Mouse (Mus musculus): ENCODE results near the gene Pla2g6. TPM values are rescaled to one million over a fixed set of nuclear protein-coding genes. Genes with fewer than 3 reads are reported as not detected.

Gene Pla2g6
- total RNA-seq, 2 experiments from 2014 or later, result 12.4 to 26.7 TPM

DNA sequence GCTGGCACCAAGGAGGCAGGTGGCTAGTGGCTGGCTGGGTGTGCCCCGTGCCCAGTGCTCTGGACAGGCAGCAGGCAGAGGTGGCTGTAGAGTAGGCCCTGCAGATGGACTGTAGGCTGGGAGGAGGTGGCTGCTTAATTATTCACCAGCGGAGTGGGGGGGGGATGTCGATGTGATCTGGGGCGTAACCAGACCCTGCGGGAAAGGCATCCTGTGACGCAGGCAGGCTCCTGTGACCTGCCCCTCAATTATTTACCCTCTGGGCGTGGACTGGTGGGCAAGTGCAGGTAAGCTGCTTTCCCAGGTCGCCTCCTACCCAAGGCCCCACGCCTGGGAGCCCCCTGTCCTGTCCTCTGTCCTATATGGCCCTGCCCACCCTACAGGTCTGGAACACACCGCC, 42.8 kb downstream of the Pla2g6 start, which contains the start of gene Baiap2l2:
Baiap2l2 (minus strand) TSS at position 139 of the 400 bp plus-strand sequence.
- no peak for ATAC-seq (replicated peaks; ENCODE audit: low FRiP score, low TSS enrichment, poor library complexity, severe bottlenecking)

DNA sequence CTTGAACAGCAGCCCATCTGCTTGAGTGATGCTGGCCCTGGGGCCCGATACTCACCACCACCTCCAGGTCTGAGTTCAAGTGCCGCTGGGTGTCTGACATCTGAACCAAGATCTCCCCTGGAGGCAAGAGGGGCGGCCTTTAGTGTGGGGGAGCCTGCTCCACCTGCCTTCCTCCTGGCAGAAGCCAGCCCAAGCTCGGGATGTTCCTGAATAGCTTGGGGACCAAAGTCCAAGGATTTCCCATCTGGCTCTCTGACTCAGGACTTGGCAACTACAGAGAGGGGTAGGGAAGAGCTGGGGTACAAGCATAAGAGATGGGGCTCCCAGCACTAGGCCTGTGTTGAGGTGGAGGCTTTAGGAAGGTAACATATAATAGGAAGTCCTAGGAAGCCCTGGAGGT, 44.8 kb downstream of the Pla2g6 start:
- no peak for ATAC-seq (replicated peaks; ENCODE audit: low FRiP score, low TSS enrichment, poor library complexity, severe bottlenecking)

DNA sequence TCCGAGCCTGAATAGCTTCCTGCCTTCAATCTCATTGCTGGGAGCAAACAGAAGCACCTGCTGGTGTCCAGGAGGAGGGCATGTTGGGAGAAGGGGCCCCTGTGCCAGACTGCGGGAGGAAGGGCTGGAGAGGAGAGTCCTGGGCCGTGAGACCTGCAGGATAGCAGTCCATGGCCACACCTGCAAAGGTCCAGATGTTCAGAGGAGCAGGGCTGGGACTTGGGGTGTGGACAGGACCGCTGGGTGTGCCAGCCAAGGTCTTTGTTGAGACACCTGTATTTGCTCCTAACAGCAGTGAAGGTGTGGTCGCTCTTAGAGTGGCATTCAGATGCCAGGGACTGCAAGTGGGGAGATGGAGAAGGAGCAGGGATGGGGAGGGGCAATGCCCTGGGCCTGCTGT, 45.8 kb downstream of the Pla2g6 start:
- ATAC-seq (replicated peaks; ENCODE audit: low FRiP score, low TSS enrichment, poor library complexity, severe bottlenecking), result no peak

DNA sequence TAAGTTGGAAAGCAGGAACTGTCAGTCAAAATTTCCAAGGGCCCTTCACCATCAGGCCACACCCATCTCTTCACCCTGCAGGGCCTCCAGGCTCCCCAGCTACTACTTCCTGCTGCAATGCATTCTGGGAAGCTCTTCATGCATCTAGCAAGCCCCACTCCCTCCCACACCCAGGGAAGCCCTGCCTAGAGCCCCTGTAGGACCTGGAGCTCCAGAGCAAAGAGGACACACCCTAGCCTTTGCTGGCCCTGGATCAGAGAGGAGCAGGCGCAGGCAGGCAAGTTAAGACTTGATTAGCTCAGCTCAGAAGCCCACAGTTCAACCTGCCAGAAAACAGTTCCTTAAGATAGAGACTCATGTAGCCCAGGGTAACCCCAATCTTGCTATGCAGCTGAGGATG, 46.8 kb downstream of the Pla2g6 start:
- peak; percentile 78 for ATAC-seq (replicated peaks; ENCODE audit: low FRiP score, low TSS enrichment, poor library complexity, severe bottlenecking)

DNA sequence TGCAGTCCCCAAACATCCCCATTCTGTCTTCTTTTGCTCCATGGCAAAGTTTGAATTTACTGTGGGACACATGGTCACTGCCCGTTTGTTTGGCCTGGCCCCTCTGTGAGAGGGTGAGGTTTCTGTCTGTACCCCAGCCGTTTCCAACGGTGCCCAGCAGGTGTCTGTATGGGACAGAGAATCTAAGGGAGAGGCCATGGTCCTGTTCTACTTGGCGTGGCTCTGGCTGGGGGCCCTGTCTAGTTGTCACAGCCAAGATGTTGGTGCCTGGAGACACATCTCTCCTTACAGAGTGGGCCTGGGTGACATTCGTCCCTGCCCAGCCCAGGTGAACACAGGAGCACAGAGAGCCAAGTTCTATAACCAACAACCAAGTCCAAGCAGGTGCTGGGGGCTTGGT, 47.3 kb downstream of the Pla2g6 start:
- ATAC-seq (replicated peaks; ENCODE audit: low FRiP score, low TSS enrichment, poor library complexity, severe bottlenecking), result no peak

DNA sequence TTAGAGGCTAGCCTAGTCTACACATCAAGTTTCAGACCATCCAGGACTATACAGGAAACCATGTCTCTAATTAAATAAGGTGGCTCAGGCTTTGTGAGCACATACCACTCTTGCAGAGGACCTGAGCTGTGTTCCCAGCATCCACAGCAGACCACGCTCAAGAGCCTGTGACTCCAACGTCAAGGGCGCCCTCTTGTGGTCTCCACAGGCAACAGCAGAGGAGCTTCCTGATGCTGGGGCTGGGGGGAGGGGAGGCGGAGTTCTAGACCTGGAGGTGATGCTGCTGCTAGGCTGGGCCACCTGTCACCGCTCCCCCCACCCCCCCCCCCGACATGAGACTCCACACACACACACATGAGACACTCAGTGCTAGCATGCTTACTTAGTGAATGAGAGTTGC, 48.0 kb downstream of the Pla2g6 start:
- ATAC-seq (replicated peaks; ENCODE audit: low FRiP score, low TSS enrichment, poor library complexity, severe bottlenecking), result 0 out of 2 replicates have a peak, but pooled peaks have one; percentile 39

DNA sequence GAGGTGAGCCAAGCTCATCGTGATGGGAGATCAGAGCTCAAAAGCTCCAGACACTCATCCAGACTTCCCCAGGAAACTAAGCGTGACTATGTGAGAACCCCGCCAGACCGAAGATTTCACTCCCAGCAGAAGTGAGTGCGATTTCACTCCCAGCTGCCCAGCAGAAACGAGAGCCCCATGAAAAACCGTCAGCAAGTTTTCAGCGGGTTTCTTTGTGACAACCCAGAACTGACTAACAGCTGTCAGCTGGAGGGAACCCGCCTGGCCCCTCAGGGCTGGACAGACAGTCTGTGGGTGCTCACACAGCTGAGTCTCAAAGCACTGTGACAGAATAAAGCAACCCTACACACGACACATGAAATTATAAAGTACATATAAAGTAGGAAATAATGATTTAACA, 50.5 kb downstream of the Pla2g6 start:
- no peak for ATAC-seq (replicated peaks; ENCODE audit: low FRiP score, low TSS enrichment, poor library complexity, severe bottlenecking)

DNA sequence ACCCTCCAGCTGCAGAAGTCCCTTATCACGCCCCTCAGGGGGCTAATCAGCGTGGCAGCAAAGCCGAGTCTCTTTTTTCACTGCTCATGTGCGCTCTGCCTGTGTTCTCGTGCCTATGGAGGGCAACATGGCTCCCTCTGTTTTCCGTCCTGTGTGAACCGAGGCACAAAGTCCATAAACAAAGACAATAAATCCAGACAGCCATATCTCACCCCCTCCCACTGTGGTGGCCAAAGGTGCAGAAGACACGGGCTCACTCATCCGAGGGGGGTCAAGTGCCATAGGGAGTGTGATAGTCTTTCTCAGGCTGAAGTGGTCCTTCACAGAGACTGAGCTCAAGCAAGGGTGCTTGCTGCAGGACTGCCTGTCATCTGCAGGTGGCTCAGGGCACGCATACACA, 55.2 kb downstream of the Pla2g6 start:
- no peak for ATAC-seq (replicated peaks; ENCODE audit: low FRiP score, low TSS enrichment, poor library complexity, severe bottlenecking)

DNA sequence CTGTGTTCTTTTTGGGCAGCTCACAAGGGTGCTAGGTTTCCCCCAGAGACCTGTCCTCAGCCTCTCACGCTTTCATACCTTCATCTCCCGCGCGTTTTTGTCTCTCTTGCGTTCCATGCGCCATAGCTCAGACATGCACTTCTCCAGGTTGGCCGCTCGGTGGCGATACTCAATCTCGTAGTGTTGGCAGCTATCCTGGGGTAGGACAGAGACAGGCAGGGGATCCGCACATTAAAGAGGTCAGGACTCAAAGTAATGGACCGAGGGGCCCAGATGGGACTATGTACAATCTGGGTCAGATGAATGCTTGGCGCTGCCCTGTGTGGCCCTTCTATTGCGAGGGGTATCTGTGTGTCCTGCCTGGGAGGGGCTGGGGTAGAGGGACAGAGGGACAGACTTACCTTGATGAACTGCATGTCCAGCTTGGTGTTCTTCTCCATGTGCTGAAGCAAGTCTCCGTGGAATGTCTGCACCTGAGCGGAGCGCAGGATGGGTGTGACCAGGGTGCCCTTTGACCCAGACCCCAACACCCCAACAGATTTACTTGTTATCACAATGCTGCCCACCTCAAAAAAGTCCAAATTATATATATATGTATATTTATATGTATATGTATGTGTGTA, 57.0 kb downstream of the Pla2g6 start:
- peak; percentile 77 for ATAC-seq (replicated peaks; ENCODE audit: low FRiP score, low TSS enrichment, poor library complexity, severe bottlenecking)

DNA sequence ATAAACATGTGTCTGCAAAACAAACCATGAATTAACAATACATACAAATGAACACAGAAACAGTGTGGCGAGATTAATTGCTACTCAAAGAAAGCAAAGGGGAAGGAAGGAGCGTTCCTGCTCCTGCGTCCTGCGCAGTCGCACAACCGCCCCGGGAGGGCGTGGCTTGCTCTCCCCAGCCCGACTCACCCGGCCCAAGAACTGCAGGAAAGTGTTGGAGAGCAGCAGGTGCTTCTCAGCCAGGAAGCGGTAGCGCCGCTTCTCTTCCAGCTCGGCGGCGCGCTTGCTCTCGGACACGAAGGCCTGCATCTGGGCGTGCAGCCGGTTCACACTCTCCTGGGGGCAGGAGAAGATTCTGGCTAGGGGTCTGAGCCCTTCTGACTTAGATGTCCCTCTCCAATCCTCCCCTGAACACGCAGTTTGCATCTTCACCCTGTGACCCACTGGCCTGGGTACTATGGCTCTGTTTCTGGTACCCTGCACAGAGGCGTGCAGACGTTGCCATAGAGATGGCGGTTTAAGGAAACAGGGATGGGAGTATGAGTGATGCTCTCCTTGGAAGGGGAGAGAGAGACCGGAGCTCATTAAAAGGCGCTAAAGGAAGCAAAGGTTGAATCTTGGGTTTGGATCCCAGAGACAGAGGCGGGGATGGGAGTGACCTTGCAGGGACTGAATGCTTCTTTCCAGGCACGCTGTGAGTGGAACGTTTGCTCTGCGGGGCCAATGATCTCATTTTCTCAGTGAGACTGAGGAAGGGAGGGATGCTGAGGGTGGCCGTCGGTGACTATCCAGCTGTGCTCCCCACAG, 57.7 kb downstream of the Pla2g6 start:
- ATAC-seq (replicated peaks; ENCODE audit: low FRiP score, low TSS enrichment, poor library complexity, severe bottlenecking), result peak; percentile 90

DNA sequence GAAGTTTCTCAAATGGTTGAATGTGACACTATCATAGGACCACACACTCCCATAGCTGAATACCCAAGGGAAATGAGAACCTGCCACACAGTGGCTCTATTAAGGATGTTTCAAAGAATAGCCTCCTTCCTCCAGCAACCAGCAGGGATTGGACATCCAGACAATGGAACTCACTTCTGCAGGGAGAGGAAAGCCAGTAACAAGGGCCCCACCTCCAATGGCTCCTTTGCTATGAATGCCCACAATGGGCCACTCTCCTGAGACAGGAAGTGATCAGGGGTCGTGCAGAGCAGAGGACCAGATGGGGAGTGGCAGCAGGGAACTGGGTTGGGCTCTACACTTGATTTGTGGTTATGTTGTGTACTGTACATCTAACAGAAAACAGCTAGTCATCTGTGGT, 59.7 kb downstream of the Pla2g6 start:
- no peak for ATAC-seq (replicated peaks; ENCODE audit: low FRiP score, low TSS enrichment, poor library complexity, severe bottlenecking)

DNA sequence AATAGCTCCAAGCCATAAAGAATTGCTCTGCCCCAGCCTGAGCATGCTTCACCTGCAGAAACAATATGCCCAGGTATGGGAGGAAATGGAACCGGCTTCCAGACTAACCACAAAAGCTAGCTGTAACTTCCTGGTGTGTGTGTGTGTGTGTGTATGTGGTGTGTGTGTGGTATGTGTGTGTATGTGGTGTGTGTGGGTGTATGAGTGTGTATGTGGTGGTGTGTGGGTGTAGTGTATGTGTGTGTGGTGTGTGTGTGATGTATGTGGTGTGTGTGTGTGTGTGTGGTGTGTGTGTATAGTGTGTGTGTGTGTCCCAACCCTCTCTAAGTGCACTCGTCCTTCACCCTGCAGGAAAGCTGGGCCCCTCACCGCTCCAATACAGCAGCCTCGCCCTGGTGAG, 62.8 kb downstream of the Pla2g6 start:
- ATAC-seq (replicated peaks; ENCODE audit: low FRiP score, low TSS enrichment, poor library complexity, severe bottlenecking), result no peak

DNA sequence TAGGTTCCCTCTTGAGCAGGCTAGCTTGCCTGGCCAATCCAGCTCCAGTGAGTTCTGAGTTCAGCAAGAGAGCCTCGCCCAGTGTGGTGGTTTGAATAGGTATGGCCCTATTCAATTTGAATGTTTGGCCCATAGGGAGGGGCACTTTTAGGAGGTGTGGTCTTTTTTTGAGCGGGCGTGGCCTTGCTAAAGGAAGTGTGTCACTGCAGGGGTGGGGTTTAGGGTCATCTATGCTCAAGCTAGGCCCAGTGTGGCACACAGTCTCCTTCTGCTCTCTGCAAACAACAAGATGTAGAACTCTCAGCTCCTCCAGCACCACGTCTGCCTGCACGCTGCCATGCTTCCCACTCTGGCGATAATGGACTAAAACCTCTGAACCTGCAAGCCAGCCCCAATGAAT, 64.5 kb downstream of the Pla2g6 start:
- ATAC-seq (replicated peaks; ENCODE audit: low FRiP score, low TSS enrichment, poor library complexity, severe bottlenecking), result no peak

DNA sequence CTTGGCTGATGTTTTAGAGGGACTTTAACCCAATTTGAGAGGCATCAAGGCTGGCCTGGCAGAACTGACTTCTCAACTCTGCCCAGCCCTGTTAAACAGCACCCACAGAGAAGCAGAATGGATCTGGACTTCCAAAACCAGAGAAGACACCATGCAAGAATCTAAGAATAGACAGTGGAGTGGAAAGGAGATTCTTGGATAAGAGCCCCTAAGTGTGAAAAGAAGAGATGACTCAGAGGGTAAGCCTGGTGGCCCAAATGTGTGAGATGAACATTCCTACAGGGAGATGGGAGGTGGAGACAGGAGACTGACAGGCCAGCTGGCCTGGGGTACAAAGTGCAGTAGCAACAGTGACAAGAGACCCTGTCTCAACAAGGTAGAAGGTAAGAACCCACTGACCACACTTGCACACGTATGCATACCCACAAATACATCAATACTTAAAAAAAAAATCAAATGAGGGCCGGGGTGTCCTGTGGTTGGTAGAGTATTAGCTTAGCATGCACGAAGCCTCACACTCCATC, 65.3 kb downstream of the Pla2g6 start:
- ATAC-seq (replicated peaks; ENCODE audit: low FRiP score, low TSS enrichment, poor library complexity, severe bottlenecking), result no peak

DNA sequence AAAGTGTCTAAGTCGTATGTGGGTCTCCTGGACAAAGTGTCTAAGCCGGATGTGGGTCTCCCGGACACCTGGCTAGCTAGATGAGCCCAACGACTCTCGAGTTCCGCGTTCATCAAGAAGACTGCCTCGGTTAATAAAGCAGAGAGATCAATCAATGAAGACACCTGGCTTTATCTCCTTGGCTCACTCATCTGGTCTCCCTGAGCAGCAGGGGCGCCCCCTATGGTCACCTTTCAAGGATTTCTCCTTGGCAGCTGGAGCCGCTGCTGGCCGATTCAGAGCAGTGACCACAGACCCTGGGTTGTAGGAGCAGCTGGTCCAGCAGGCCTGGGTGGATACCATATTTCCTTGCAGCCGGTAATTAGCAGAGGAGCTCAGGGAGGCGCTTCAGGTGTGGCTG, 65.8 kb downstream of the Pla2g6 start:
- no peak for ATAC-seq (replicated peaks; ENCODE audit: low FRiP score, low TSS enrichment, poor library complexity, severe bottlenecking)

DNA sequence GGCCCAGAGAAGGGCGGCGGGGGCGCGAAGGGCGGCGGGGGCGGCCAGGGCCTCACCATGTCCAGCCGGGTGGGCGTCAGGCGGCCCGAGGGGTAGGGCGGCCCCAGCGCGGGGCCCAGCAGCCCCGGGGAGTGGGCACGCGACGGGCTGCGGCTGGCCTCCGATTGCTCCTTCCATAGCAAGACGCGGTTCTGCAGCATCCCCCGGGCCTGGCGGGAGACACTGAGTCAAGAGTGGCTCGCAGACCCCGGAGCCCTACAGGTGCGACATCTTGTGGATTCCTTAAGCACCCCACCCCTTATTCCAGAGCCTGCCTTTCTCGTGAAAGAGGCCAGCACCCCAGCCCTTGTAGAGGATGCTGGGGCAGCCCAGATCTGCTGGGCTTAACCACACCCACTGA, 66.4 kb downstream of the Pla2g6 start:
- no peak for ATAC-seq (replicated peaks; ENCODE audit: low FRiP score, low TSS enrichment, poor library complexity, severe bottlenecking)

DNA sequence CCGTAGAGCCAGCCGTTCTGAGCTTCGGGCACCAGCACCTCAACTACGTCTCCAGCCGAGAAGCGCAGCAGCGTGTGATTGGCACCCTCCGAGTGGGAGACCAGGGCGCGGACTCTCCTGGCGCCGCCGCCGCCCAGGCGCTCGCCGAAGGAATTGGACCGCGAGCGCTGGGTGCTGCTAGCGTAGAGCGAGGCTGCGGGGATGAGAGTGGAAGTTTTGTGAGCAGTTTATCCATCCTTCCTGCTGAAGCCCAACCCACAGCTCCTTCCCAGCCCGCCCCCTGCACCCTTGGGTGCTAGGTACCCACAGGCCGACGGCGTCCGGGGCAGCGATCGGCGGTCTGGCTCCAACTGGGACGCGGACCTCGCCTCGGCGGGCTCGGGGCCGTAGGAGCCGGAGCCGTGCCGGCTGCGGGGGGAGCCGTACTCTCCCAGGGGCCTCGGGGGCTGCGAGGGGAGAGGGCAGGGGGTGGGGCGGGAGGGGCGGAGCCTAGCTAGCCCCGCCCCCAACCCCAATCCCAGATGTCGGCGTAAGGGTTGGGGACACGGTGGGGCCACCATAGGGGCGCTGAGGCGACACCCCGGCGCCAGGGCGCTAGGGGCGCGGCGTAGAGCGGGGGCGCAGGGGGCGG, 67.0 kb downstream of the Pla2g6 start:
- peak; percentile 35; the same call in 1 of the 2 replicates for ATAC-seq (replicated peaks; ENCODE audit: low FRiP score, low TSS enrichment, poor library complexity, severe bottlenecking)

DNA sequence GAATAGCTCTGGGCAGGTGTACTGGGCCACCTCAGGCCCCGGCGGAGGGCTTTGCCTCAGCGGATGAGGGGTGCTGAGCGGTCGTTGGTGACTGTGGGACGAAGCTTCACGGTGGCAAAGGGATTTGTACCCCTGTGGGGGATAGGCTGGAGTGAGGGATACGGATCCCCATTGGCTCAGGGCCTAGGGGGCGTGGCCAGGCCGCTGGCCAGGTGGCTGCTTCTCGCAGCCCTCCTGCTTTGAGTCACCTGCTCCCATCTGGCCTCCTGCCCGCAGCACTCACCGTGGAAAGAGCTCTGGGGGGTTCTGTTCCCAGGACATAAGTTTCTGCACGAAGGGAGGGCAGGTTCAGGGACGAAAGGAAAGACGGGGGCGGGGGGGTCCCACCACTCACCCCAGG, 69.7 kb downstream of the Pla2g6 start:
- ATAC-seq (replicated peaks; ENCODE audit: low FRiP score, low TSS enrichment, poor library complexity, severe bottlenecking), result no peak

DNA sequence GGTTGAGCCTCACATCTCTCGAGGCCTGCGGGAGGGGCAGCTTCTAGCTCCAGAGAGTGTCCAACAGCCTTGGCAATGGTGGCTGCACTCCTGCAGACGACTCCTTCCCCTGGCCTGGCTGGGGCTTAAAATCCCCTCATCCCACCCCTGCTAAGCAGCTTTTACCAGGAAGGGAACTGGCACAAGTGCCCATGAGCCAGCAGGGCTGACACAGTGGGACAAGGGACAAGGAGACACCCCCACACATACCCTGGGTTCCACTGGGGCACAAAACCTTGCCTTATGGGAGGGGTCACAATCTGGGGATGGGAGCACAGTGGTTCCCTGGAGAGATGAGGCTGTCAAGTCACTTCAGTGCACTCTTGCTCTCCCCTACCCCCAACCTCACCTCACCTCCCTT, 73.5 kb downstream of the Pla2g6 start, which contains the start of gene Slc16a8:
Slc16a8 (minus strand) TSS at position 101 of the 400 bp plus-strand sequence.
- no peak for ATAC-seq (replicated peaks; ENCODE audit: low FRiP score, low TSS enrichment, poor library complexity, severe bottlenecking)

DNA sequence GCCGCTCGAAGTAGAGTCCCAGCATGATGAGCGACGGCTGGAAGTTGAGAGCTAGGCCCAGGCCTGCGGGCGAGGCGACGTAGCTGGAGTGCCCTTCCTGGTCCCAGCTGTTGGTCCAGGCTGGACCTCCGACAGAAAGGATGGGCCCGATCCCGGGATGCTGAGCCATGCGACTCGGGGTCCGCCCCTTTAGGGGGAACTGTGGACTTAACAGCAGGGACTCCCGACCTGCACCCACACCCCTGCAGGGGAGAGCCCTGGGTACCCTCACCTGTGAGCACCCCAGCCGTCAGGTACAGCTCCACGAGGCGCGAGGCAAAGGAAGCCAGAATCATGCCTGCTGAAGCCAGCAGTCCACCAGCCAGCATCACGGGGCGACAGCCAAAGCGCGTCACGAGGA, 75.6 kb downstream of the Pla2g6 start:
- ATAC-seq (replicated peaks; ENCODE audit: low FRiP score, low TSS enrichment, poor library complexity, severe bottlenecking), result no peak

Measured in megakaryocyte-erythroid progenitor cell, adult 5-6 weeks (primary cell).